Mouse (Mus musculus) liver, embryonic 15.5 days (tissue): ENCODE data around the gene Vsig10. TPM values are rescaled to one million over a fixed set of nuclear protein-coding genes. Genes with fewer than 3 reads are reported as not detected.
"Not testable (repeated sequence)": the region's sequence is repeated elsewhere in the genome, so short reads cannot be mapped to it uniquely, and the experiment has no call there.

Experiments
- ATAC-seq: fragments of 200-750 bp; cut with Nextera tagmentation; 2 replicates; pipeline ENCODE4 v1.8.0; 2017; ENCODE audit warnings: moderate number of reproducible peaks, mild to moderate bottlenecking, moderate library complexity; ENCODE audit not compliant: insufficient read depth
- H3K27ac ChIP-seq: fragments of 300-500 bp; sonication (generic); replicated peaks from 2 replicates; pipeline ENCODE4 v1.5.1; 2015; ENCODE audit warnings: mild to moderate bottlenecking, inconsistent platforms
- H3K27me3 ChIP-seq: fragments of 300-500 bp; sonication (generic); 2 replicates; pipeline ENCODE4 v1.6.1; 2015; ENCODE audit warnings: mild to moderate bottlenecking, inconsistent platforms
- H3K36me3 ChIP-seq: fragments of 300-500 bp; sonication (generic); replicated peaks from 2 replicates; pipeline ENCODE4 v1.6.1; 2015; ENCODE audit warnings: moderate library complexity, mild to moderate bottlenecking, inconsistent platforms
- H3K4me1 ChIP-seq: fragments of 300-500 bp; sonication (generic); replicated peaks from 2 replicates; pipeline ENCODE4 v1.6.1; 2015; ENCODE audit warnings: inconsistent platforms
- H3K4me2 ChIP-seq: fragments of 300-500 bp; sonication (generic); 2 replicates; pipeline ENCODE4 v1.6.1; 2015; ENCODE audit warnings: moderate library complexity, mild to moderate bottlenecking, inconsistent platforms
- H3K4me3 ChIP-seq: fragments of 300-500 bp; sonication (generic); replicated peaks from 2 replicates; pipeline ENCODE4 v1.5.1; 2015; ENCODE audit warnings: mild to moderate bottlenecking, inconsistent platforms
- H3K9ac ChIP-seq: fragments of 300-500 bp; sonication (generic); 2 replicates; pipeline ENCODE4 v1.6.1; 2015; ENCODE audit warnings: moderate library complexity, mild to moderate bottlenecking, inconsistent platforms
- H3K9me3 ChIP-seq: fragments of 300-500 bp; sonication (generic); replicated peaks from 2 replicates; pipeline ENCODE4 v1.6.1; 2016; ENCODE audit warnings: inconsistent platforms
- WGBS: fragments of 180-500 bp; shearing (Covaris S2); methylation state at CpG from one replicate; pipeline ENCODE4 v1.1.7; 2015; ENCODE audit warnings: mixed read lengths; ENCODE audit not compliant: insufficient replicate concordance; 5-methylcytosine and 5-hydroxymethylcytosine counted together
- polyA plus RNA-seq: library from polyadenylated mRNA; unstranded; fragments of >200 nt; fragmentation: Nextera tagmentation; extraction: Ambion mirVana; gene quantifications from 2 replicates; pipeline ENCODE4 v1.2.1, GENCODE M21; 2015

The Vsig10 gene
- polyA plus RNA-seq, 1 experiment from 2014 or later, result 1.4 TPM

DNA sequence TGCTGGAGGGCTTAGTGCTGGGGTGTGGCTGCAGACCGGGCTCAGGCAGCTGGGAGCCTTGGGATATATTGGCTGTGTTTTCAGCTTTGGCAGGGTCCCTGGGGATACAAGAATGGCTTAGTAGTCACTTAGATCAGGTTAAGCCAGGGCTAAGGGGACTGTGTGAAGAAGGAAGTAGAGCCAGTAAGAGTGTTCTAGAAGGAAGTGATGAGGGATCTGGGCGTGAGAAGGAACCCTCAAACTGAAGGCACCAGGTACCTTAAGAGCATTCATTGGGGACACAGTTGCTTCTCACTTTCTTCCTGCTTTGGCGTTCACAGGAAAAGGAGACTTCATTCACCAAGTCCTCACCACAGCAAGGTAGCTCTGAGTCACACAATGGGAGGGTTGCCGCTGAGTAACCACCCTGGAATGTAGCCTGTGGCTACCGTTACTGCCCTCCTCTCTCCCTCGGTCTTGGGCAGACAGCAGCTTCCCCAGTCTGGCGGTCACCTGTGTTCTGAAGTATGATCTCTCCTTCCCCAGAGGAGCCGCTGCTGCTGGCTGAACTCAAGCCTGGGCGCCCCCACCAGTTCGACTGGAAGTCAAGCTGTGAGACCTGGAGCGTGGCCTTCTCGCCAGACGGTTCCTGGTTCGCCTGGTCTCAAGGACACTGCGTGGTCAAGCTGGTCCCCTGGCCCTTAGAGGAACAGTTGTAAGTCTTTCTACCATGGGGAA, 44.3 kb downstream of the Vsig10 start:
- no peaks in the 10 kb centered on the region for H3K27me3 ChIP-seq
- peaks cover 7% of the 10 kb centered on the region; the same call in 1 of the 2 replicates for H3K36me3 ChIP-seq
- H3K9me3 ChIP-seq, result no peaks in the 10 kb centered on the region
- H3K27ac ChIP-seq, result no peak overlapping the region
- 54% methylated on average over 15 of the region's 15 CpGs for WGBS
- H3K9ac ChIP-seq, result no peak overlapping the region
- H3K4me3 ChIP-seq, result no peak overlapping the region
- no peak for ATAC-seq
- no peak overlapping the region for H3K4me2 ChIP-seq
- H3K4me1 ChIP-seq, result peaks cover 63% of the 10 kb centered on the region

DNA sequence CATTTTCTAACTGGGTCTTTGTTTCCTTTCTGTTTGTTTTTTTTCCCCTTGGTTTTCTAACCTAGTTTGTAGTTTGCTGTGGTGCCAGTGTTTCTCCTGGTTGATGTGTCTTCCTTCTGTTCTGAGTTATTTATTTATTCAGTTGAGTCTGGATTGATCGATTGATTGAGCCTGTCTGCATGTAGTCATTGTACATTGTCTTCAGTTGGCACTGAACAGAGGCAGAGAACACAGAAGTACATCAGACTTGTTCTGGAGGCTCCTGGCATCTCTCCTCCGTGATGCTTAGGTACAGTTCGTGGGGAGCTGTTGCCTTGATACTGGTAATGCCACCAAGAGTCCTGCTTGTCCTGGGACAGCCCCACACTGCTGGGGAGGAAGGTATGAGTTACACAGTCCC, 45.9 kb downstream of the Vsig10 start:
- Histone ChIP-seq H3K4me3 (no peak overlapping the region), H3K27ac (peak overlapping the region; percentile 83), H3K36me3 (peaks cover 21% of the 10 kb centered on the region), H3K27me3 (no peaks in the 10 kb centered on the region), H3K9ac (no peak overlapping the region), H3K4me1 (peaks cover 49% of the 10 kb centered on the region), H3K9me3 (no peaks in the 10 kb centered on the region), H3K4me2 (no peak overlapping the region)
- 67% methylated on average over 3 of the region's 3 CpGs for WGBS
- ATAC-seq, result no peak

DNA sequence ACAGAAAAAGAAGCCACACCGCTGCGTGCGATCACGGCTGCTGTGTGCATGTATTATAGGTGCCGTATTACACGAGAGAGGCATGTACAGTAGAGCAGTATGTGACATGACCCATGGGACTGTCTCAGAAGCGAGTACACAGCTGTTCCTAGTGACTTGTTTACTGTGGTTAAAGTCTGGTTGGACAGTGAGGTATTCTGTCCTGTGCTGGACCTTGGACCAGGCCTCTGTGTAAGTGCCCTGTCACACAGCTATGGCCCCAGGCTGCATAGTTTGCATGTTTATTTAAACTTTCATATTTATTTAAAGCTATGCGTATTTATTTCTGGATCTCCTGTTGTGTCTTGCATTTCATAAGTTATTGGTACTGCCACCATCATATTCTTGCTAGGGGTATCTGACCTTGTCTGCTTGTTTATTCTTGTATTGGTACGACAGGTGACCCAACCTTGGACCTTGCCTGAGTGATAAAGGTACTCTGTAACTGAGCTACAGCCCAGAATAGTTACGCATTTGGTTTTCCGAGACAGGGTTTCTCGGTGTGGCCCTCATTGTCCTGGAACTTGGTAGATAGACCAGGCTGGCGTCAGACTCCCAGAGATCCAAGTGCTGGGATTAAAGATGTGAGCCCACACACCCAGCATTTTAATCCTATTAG, 47.1 kb downstream of the Vsig10 start:
- peaks cover 36% of the 10 kb centered on the region for H3K4me1 ChIP-seq
- 71% methylated on average over 13 of the region's 13 CpGs for WGBS
- H3K4me2 ChIP-seq, result no peak overlapping the region
- no peak overlapping the region for H3K9ac ChIP-seq
- H3K27ac ChIP-seq, result peak overlapping the region; percentile 83
- H3K27me3 ChIP-seq, result no peaks in the 10 kb centered on the region
- H3K9me3 ChIP-seq, result no peaks in the 10 kb centered on the region
- peaks cover 33% of the 10 kb centered on the region for H3K36me3 ChIP-seq
- no peak overlapping the region for H3K4me3 ChIP-seq
- peak; percentile 87 for ATAC-seq

DNA sequence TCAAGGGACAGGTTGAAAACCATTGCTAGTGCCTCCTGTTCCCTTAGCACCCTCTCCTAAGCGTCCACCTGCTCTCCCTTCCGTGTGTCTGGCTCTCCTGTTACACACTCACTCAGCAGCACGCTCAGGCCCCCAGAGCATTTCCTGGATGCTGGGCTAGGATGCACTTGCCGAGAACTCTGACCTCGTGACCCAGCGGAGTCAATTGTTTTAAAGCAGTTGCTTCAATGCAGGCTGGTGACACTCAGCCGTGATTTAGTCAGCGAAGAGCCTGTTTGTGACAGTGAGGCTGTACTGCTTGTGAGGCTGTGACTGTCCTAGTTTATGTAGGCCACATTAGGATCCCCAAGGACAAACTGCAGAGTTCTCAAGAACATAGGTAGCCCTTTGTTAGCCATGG, 48.3 kb downstream of the Vsig10 start:
- H3K9me3 ChIP-seq, result no peaks in the 10 kb centered on the region
- peaks cover 27% of the 10 kb centered on the region for H3K4me1 ChIP-seq
- H3K9ac ChIP-seq, result no peak overlapping the region
- ATAC-seq, result no peak
- H3K4me3 ChIP-seq, result no peak overlapping the region
- 54% methylated on average over 8 of the region's 8 CpGs for WGBS
- peaks cover 40% of the 10 kb centered on the region for H3K36me3 ChIP-seq
- H3K27me3 ChIP-seq, result no peaks in the 10 kb centered on the region
- H3K4me2 ChIP-seq, result no peak overlapping the region
- no peak overlapping the region for H3K27ac ChIP-seq

DNA sequence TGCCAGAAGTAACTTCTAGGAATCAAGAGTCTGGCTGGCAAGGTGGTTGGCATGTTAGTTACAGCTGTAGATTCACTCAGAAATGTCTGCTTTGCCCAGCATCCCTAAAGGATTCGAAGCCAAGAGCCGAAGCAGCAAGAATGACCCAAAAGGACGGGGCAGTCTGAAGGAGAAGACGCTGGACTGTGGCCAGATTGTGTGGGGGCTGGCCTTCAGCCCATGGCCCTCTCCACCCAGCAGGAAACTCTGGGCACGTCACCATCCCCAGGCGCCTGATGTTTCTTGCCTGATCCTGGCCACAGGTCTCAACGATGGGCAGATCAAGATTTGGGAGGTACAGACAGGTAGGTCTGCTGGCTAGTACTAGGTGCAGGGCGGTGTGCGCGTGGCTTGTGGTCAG, 51.7 kb downstream of the Vsig10 start:
- peaks cover 46% of the 10 kb centered on the region for H3K36me3 ChIP-seq
- H3K27ac ChIP-seq, result no peak overlapping the region
- H3K4me1 ChIP-seq, result peaks cover 17% of the 10 kb centered on the region; the same call in 1 of the 2 replicates
- no peak overlapping the region for H3K4me2 ChIP-seq
- ATAC-seq, result no peak
- H3K9me3 ChIP-seq, result no peaks in the 10 kb centered on the region
- WGBS, result 81% methylated on average over 10 of the region's 10 CpGs
- H3K27me3 ChIP-seq, result no peaks in the 10 kb centered on the region
- no peak overlapping the region for H3K4me3 ChIP-seq
- H3K9ac ChIP-seq, result no peak overlapping the region

DNA sequence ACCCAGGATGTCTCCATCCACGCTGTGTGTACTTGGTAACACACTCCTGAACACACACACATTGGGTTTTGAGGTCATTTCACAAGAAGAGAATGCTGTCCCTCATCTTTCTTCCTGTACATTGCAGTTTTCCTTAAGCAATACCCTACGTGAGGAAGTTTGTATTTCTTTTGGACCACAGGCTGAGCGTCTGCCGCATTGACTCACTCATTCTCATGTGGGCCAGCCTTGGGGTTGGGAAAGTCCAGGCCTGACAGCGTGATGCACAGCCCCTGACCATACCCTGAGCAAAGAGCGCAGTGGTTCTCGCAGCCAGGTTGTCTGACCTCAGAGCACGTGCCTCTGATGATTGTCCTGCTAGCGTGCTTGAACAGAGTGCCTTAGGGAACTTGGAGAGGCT, 54.5 kb downstream of the Vsig10 start:
- Histone ChIP-seq H3K4me3 (no peak overlapping the region), H3K27ac (no peak overlapping the region), H3K9me3 (no peaks in the 10 kb centered on the region), H3K9ac (no peak overlapping the region), H3K4me2 (no peak overlapping the region), H3K27me3 (no peaks in the 10 kb centered on the region), H3K4me1 (peaks cover 11% of the 10 kb centered on the region; the same call in 1 of the 2 replicates), H3K36me3 (peaks cover 68% of the 10 kb centered on the region)
- WGBS, result 78% methylated on average over 9 of the region's 9 CpGs
- no peak for ATAC-seq

DNA sequence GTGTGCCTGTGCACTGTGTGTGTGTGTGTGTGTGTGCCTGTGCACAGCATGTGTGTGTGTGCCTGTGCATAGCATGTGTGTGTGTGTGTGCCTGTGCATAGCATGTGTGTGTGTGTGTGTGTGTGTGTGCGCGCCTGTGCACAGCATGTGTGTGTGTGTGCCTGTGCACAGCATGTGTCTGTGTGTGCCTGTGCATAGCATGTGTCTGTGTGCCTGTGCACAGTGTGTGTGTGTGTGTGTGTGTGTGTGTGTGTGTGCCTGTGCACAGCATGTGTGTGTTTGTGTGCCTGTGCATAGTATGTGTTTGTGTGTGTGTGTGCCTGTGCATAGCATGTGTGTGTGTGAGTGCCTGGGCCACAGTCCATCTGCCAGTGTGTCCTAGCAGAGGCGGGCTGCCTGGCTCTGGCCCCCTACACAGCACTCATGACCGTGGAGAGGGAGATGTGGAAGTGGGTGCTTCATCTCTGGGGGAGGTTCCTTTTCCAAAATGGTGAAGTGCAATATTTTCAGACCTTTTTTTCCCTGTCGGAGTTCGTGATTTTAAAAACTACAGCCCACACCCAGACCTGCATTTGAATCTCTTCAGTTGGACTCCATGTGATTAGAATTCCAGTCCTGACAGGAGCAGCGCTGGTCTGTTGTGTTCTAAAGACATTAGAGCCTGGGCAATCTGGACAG, 55.6 kb downstream of the Vsig10 start:
- Histone ChIP-seq H3K9ac (no peak overlapping the region), H3K4me2 (no peak overlapping the region), H3K4me1 (peaks cover 11% of the 10 kb centered on the region; the same call in 1 of the 2 replicates), H3K4me3 (no peak overlapping the region), H3K27me3 (no peaks in the 10 kb centered on the region), H3K9me3 (no peaks in the 10 kb centered on the region), H3K27ac (no peak overlapping the region), H3K36me3 (peaks cover 70% of the 10 kb centered on the region)
- ATAC-seq, result no peak
- WGBS, result 68% methylated on average over 7 of the region's 7 CpGs

DNA sequence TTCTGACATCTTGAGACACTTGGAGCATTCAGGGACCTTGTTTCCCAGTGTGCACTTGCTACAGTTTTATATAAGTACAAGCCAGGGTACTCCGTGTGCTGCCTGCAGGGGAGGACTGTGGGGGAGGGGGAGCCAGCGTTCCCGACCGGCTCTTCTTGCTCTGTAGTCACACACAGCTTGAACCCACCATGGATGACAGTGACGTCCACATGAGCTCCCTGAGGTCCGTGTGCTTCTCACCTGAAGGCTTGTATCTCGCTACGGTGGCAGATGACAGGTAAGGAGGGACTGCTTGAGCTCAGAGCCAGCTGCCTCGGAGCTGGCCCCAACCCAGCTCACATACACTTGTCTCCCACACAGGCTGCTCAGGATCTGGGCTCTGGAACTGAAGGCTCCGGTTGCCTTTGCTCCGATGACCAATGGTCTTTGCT, 57.5 kb downstream of the Vsig10 start:
- Histone ChIP-seq H3K36me3 (peaks cover 73% of the 10 kb centered on the region), H3K27ac (no peak overlapping the region)
- 82% methylated on average over 11 of the region's 11 CpGs for WGBS

DNA sequence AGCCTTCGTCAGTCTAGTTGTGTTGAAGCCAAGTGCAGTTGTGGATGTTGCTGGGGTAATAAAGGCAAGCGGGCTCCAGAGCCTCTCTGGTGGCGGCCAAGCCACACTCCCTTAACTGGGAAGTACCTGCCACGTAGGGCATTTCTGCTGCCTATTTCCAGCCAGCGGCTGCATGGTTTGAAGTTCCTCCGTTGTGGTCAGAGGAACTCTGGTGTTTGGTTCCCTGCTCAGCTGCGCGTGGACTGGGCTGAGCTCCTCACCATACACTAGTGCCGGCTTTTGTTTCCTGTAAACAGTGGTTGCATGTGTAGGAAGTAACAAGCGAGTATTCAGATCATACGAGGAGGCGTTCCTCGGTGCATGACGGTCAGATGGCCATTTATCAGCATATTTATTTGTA, 58.8 kb downstream of the Vsig10 start:
- H3K4me3 ChIP-seq, H3K9ac ChIP-seq, H3K27me3 ChIP-seq, ATAC-seq, H3K9me3 ChIP-seq, H3K4me2 ChIP-seq, H3K27ac ChIP-seq: not testable (repeated sequence)
- peaks cover 11% of the 10 kb centered on the region; the same call in 1 of the 2 replicates for H3K4me1 ChIP-seq
- WGBS, result 56% methylated on average over 14 of the region's 14 CpGs
- peaks cover 78% of the 10 kb centered on the region for H3K36me3 ChIP-seq

More for the DNA sequence above, 57.5 kb downstream of the Vsig10 start:
- Histone ChIP-seq H3K9me3 (no peaks in the 10 kb centered on the region), H3K4me2 (no peak overlapping the region), H3K27me3 (no peaks in the 10 kb centered on the region), H3K4me1 (peaks cover 11% of the 10 kb centered on the region; the same call in 1 of the 2 replicates), H3K4me3 (no peak overlapping the region), H3K9ac (no peak overlapping the region)
- ATAC-seq, result no peak

DNA sequence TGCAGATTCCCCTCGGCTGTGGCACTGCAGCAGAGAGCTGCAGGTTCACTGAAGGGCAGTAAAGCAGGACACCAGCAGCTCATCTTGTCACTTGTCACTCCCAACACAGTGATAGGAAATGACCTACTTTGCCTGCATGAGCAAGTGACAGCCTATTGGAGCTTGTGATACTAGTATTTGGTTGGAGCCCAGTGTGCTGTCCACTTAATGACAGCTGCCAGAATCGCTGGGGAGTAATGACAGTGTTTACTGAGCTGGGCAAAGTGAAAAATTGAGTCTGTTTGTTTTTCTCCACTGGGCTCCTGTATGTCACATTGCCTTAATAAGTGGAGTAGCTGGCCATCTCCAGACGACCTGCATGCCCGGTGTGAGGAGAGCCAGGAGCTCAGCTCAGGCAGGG, 61.3 kb downstream of the Vsig10 start:
- H3K4me3 ChIP-seq, result no peak overlapping the region
- no peak overlapping the region for H3K27ac ChIP-seq
- H3K4me1 ChIP-seq, result peaks cover 4% of the 10 kb centered on the region; the same call in 1 of the 2 replicates
- H3K27me3 ChIP-seq, result no peaks in the 10 kb centered on the region
- WGBS, result 68% methylated on average over 4 of the region's 4 CpGs
- ATAC-seq, result no peak
- no peak overlapping the region for H3K4me2 ChIP-seq
- peaks cover 96% of the 10 kb centered on the region for H3K36me3 ChIP-seq
- no peak overlapping the region for H3K9ac ChIP-seq
- H3K9me3 ChIP-seq, result no peaks in the 10 kb centered on the region

DNA sequence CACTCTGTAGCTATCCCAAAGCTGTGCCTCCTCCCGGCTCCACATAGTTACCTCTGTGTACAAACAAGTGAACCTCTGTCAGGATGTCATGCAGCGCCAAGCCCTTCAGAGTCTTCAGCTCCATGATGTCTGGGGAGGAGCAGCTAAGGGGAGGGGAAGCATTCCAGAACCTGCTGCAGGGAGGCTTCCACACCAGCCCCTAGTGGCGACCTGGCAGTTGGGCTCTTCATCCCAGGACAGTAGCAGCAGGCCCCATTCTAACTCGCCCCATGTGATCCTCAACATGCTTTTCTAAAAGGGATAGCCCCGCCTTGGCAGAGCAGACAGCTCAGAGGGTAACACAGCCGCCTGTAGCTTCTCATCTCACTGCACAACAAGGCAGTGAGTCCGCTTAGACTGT, 62.9 kb downstream of the Vsig10 start:
- WGBS, result 76% methylated on average over 7 of the region's 7 CpGs
- Histone ChIP-seq H3K4me1 (no peaks in the 10 kb centered on the region), H3K4me3 (no peak overlapping the region), H3K4me2 (no peak overlapping the region), H3K27ac (no peak overlapping the region), H3K27me3 (no peaks in the 10 kb centered on the region), H3K9me3 (no peaks in the 10 kb centered on the region), H3K9ac (no peak overlapping the region), H3K36me3 (peaks cover 95% of the 10 kb centered on the region)
- ATAC-seq, result no peak
